Comparison of ENCODE assay signal across 11 mouse cellular contexts in the genomic region with DNA sequence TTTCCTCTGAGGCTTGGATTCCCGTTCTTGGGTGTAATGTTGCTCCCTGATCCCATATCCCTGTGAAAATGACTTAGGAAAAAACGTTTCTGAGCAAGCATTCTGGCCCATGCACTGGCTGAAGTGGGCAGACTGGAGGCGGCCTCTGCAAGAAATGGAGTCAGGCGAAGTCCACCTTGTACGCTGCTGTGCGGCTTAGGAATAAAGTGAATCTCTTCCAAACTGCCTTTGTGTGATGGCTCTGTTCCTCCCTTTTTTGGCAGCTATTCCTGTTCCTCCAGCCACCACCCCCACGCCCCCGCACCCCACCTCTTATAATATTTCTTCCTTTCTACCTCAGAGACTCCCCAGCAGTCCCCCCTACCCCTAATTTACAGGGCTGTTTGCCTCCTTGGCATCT. TPM values are rescaled to one million over a fixed set of nuclear protein-coding genes. Genes with fewer than 3 reads are reported as not detected.
A peak's percentile ranks its signal among the peaks of the same experiment; 100 is the strongest.
DNase-seq lines count a peak whose midpoint lies in the region; ATAC-seq and TF ChIP-seq lines count a peak whose summit lies in the region.
"Had no signal": no experiment of that assay in that cellular context is flagged by ENCODE, and none has a peak within 500 bp of the region (broad histone marks: within the 10 kb centered on the region; RNA-seq: fewer than 3 reads in every experiment).

No protein-coding gene starts in this region.

- ATAC-seq in heart, postnatal 0 days (ENCODE audit: insufficient read depth, low read depth) = no peak
- no peak for ATAC-seq in embryonic facial prominence, embryonic 11.5 days (replicated peaks; ENCODE audit: insufficient number of reproducible peaks, low FRiP score, low TSS enrichment, low read depth)
- ATAC-seq in forebrain, embryonic 15.5 days (replicated peaks) = no peak; the same call in 1 of the 2 replicates
- no peak for ATAC-seq in limb, embryonic 15.5 days (ENCODE audit: insufficient number of reproducible peaks, low FRiP score, low TSS enrichment, low read depth)

- H3K36me3 ChIP-seq in heart, postnatal 0 days (replicated peaks; ENCODE audit: control insufficient read depth, insufficient read depth, low read length) = peaks cover 42% of the 10 kb centered on the region
- H3K36me3 ChIP-seq in embryonic facial prominence, embryonic 11.5 days (replicated peaks; ENCODE audit: control insufficient read depth, insufficient read depth, low read depth, low read length) = no peaks in the 10 kb centered on the region
- H3K36me3 ChIP-seq in forebrain, embryonic 15.5 days = peaks cover 8% of the 10 kb centered on the region
- H3K36me3 ChIP-seq in limb, embryonic 15.5 days = peaks cover 24% of the 10 kb centered on the region

- H3K9ac ChIP-seq in heart, postnatal 0 days (replicated peaks; ENCODE audit: low read depth, low read length) = no peak overlapping the region
- peak overlapping the region; percentile 5 for H3K9ac ChIP-seq in embryonic facial prominence, embryonic 11.5 days (replicated peaks; ENCODE audit: low read length)
- H3K9ac ChIP-seq in forebrain, embryonic 15.5 days (replicated peaks) = peak overlapping the region; percentile 49
- no peak overlapping the region for H3K9ac ChIP-seq in limb, embryonic 15.5 days

- no peak overlapping the region for H3K4me3 ChIP-seq in heart, postnatal 0 days (ENCODE audit: low read depth, low read length)
- no peak overlapping the region for H3K4me3 ChIP-seq in embryonic facial prominence, embryonic 11.5 days (ENCODE audit: low read depth, low read length)
- peak overlapping the region; percentile 27 for H3K4me3 ChIP-seq in forebrain, embryonic 15.5 days
- H3K4me3 ChIP-seq in limb, embryonic 15.5 days = peak overlapping the region; percentile 19; the same call in 1 of the 2 replicates
- H3K4me3 ChIP-seq: gastrocnemius, adult 2 months; myocyte had no signal

- H3K9me3 ChIP-seq in heart, postnatal 0 days (replicated peaks; ENCODE audit: control insufficient read depth, low read length) = no peaks in the 10 kb centered on the region
- no peaks in the 10 kb centered on the region for H3K9me3 ChIP-seq in embryonic facial prominence, embryonic 11.5 days (replicated peaks; ENCODE audit: control insufficient read depth, low read length)
- no peaks in the 10 kb centered on the region for H3K9me3 ChIP-seq in forebrain, embryonic 15.5 days
- H3K9me3 ChIP-seq in limb, embryonic 15.5 days = no peaks in the 10 kb centered on the region

- no peaks in the 10 kb centered on the region for H3K27me3 ChIP-seq in heart, postnatal 0 days (ENCODE audit: control insufficient read depth, insufficient read depth, low read length)
- no peaks in the 10 kb centered on the region for H3K27me3 ChIP-seq in embryonic facial prominence, embryonic 11.5 days (ENCODE audit: control insufficient read depth, insufficient read depth, low read length)
- H3K27me3 ChIP-seq in forebrain, embryonic 15.5 days = no peaks in the 10 kb centered on the region
- no peaks in the 10 kb centered on the region for H3K27me3 ChIP-seq in limb, embryonic 15.5 days

- peak overlapping the region; percentile 34 for H3K4me2 ChIP-seq in heart, postnatal 0 days (ENCODE audit: low read depth, low read length)
- H3K4me2 ChIP-seq in embryonic facial prominence, embryonic 11.5 days (ENCODE audit: low read depth, low read length) = no peak overlapping the region
- H3K4me2 ChIP-seq in forebrain, embryonic 15.5 days (replicated peaks) = peak overlapping the region; percentile 53
- H3K4me2 ChIP-seq in limb, embryonic 15.5 days = peak overlapping the region; percentile 40

- no peak for DNase-seq in heart, postnatal 0 days (ENCODE audit: low spot score)
- no peak for DNase-seq in heart, postnatal 14 days
- no peak for DNase-seq in embryonic facial prominence, embryonic 11.5 days (ENCODE audit: low spot score)
- no peak for DNase-seq in adrenal gland, adult 2 months
- DNase-seq in ovary, postnatal 14 days (ENCODE audit: low spot score) = no peak
- DNase-seq in thymus, adult 18-20 months = no peak
- DNase-seq: gastrocnemius, adult 2 months had no signal

- TF ChIP-seq CTCF in heart, postnatal 0 days (IDR thresholded peaks at IDR 0.05; ENCODE audit: low read depth) = no peak

- intact Hi-C loops in heart, postnatal 14 days (cut with DNase I) = no loop called here

- H3K4me1 ChIP-seq in heart, postnatal 0 days (ENCODE audit: control insufficient read depth, insufficient read depth) = peaks cover 12% of the 10 kb centered on the region
- H3K4me1 ChIP-seq in embryonic facial prominence, embryonic 11.5 days (ENCODE audit: control insufficient read depth, insufficient read depth, low read length) = peaks cover 33% of the 10 kb centered on the region
- H3K4me1 ChIP-seq in forebrain, embryonic 15.5 days = peaks cover 90% of the 10 kb centered on the region
- H3K4me1 ChIP-seq in limb, embryonic 15.5 days = peaks cover 91% of the 10 kb centered on the region

- 60% methylated on average over 8 of the region's 8 CpGs for WGBS in heart, postnatal 0 days
- WGBS in embryonic facial prominence, embryonic 11.5 days = 42% methylated on average over 8 of the region's 8 CpGs
- 15% methylated on average over 8 of the region's 8 CpGs for WGBS in forebrain, embryonic 15.5 days
- WGBS in limb, embryonic 15.5 days = 32% methylated on average over 8 of the region's 8 CpGs

- H3K27ac ChIP-seq in heart, postnatal 0 days (ENCODE audit: low read depth) = no peak overlapping the region
- H3K27ac ChIP-seq in embryonic facial prominence, embryonic 11.5 days (replicated peaks; ENCODE audit: low read depth, low read length) = peak overlapping the region; percentile 90
- H3K27ac ChIP-seq in forebrain, embryonic 15.5 days (replicated peaks) = peak overlapping the region; percentile 96
- H3K27ac ChIP-seq in limb, embryonic 15.5 days = peak overlapping the region; percentile 97

- TF ChIP-seq EP300 in heart, postnatal 0 days (IDR thresholded peaks at IDR 0.05; ENCODE audit: low read depth) = no peak

RNA-seq across cellular contexts. Expression of a gene that starts 10.8 kb away (rescaled TPM):
- total RNA-seq in heart, postnatal 0 days (2014; rRNA removed; ENCODE audit: low replicate concordance) = not detected in 2 replicates
- polyA plus RNA-seq in heart, postnatal 0 days (2015; fragmentation: Nextera tagmentation; extraction: Ambion mirVana) = 0.10 TPM in 1 of 2 replicates, not detected in the other
- not detected for total RNA-seq in heart, postnatal 14 days (2021)
- polyA plus RNA-seq in embryonic facial prominence, embryonic 11.5 days (2014; fragmentation: Nextera tagmentation; extraction: Ambion mirVana) = not detected in 2 replicates
- 0.28 and 0.37 TPM in 2 replicates for polyA plus RNA-seq in forebrain, embryonic 15.5 days (2015; fragmentation: Nextera tagmentation; extraction: Ambion mirVana)
- 0.20 and 0.36 TPM in 2 replicates for polyA plus RNA-seq in limb, embryonic 15.5 days (2015; fragmentation: Nextera tagmentation; extraction: Ambion mirVana)
- not detected for total RNA-seq in adrenal gland, adult 2 months (2021)
- 0.09 and 0.15 TPM in 2 replicates for polyA plus RNA-seq in adrenal gland, adult 2 months (2012; rRNA removed)
- total RNA-seq: gastrocnemius, adult 2 months had no signal

RNA-seq across cellular contexts. Expression of a gene that starts 27.1 kb away (rescaled TPM):
- 109 and 117 TPM in 2 replicates for total RNA-seq in heart, postnatal 0 days (2014; rRNA removed; ENCODE audit: low replicate concordance)
- 124 TPM in 2 replicates for polyA plus RNA-seq in heart, postnatal 0 days (2015; fragmentation: Nextera tagmentation; extraction: Ambion mirVana)
- total RNA-seq in heart, postnatal 14 days (2021) = 10 to 100 TPM; 58.9 to 63.6 TPM
- polyA plus RNA-seq in embryonic facial prominence, embryonic 11.5 days (2014; fragmentation: Nextera tagmentation; extraction: Ambion mirVana) = 327 and 331 TPM in 2 replicates
- 215 and 220 TPM in 2 replicates for polyA plus RNA-seq in forebrain, embryonic 15.5 days (2015; fragmentation: Nextera tagmentation; extraction: Ambion mirVana)
- polyA plus RNA-seq in limb, embryonic 15.5 days (2015; fragmentation: Nextera tagmentation; extraction: Ambion mirVana) = 270 and 286 TPM in 2 replicates
- 100 to 1,000 TPM; 146 to 152 TPM for total RNA-seq in adrenal gland, adult 2 months (2021)
- 51.3 and 59.7 TPM in 2 replicates for polyA plus RNA-seq in adrenal gland, adult 2 months (2012; rRNA removed)

RNA-seq across cellular contexts. Expression of a gene that starts 40.2 kb away (rescaled TPM):
- 5.4 and 7.9 TPM in 2 replicates for total RNA-seq in heart, postnatal 0 days (2014; rRNA removed; ENCODE audit: low replicate concordance)
- polyA plus RNA-seq in heart, postnatal 0 days (2015; fragmentation: Nextera tagmentation; extraction: Ambion mirVana) = 4.5 and 5.5 TPM in 2 replicates
- 10 to 100 TPM; 16.6 to 18.4 TPM for total RNA-seq in heart, postnatal 14 days (2021)
- 12.2 and 16.6 TPM in 2 replicates for polyA plus RNA-seq in embryonic facial prominence, embryonic 11.5 days (2014; fragmentation: Nextera tagmentation; extraction: Ambion mirVana)
- polyA plus RNA-seq in forebrain, embryonic 15.5 days (2015; fragmentation: Nextera tagmentation; extraction: Ambion mirVana) = 12.7 and 13.0 TPM in 2 replicates
- polyA plus RNA-seq in limb, embryonic 15.5 days (2015; fragmentation: Nextera tagmentation; extraction: Ambion mirVana) = 17.1 and 19.4 TPM in 2 replicates
- 10 to 100 TPM; 10.1 to 18.3 TPM for total RNA-seq in adrenal gland, adult 2 months (2021)
- polyA plus RNA-seq in adrenal gland, adult 2 months (2012; rRNA removed) = 16.7 and 17.1 TPM in 2 replicates

RNA-seq across cellular contexts. Expression of a gene that starts 41.4 kb away (rescaled TPM):
- total RNA-seq in heart, postnatal 0 days (2014; rRNA removed; ENCODE audit: low replicate concordance) = 1.9 and 2.5 TPM in 2 replicates
- 0.93 and 1.2 TPM in 2 replicates for polyA plus RNA-seq in heart, postnatal 0 days (2015; fragmentation: Nextera tagmentation; extraction: Ambion mirVana)
- total RNA-seq in heart, postnatal 14 days (2021) = under 1 TPM; 0.60 to 0.83 TPM
- polyA plus RNA-seq in embryonic facial prominence, embryonic 11.5 days (2014; fragmentation: Nextera tagmentation; extraction: Ambion mirVana) = 5.4 and 8.0 TPM in 2 replicates
- 0.38 and 0.63 TPM in 2 replicates for polyA plus RNA-seq in forebrain, embryonic 15.5 days (2015; fragmentation: Nextera tagmentation; extraction: Ambion mirVana)
- polyA plus RNA-seq in limb, embryonic 15.5 days (2015; fragmentation: Nextera tagmentation; extraction: Ambion mirVana) = 1.5 and 2.2 TPM in 2 replicates
- total RNA-seq in adrenal gland, adult 2 months (2021) = under 1 TPM; 0.21 to 0.95 TPM
- polyA plus RNA-seq in adrenal gland, adult 2 months (2012; rRNA removed) = 0.38 and 0.83 TPM in 2 replicates
- total RNA-seq: gastrocnemius, adult 2 months; left cerebral cortex, adult 8-10 months had no signal

RNA-seq across cellular contexts. Expression of a gene that starts 59.4 kb away (rescaled TPM):
- 37.0 and 88.5 TPM in 2 replicates for total RNA-seq in heart, postnatal 0 days (2014; rRNA removed; ENCODE audit: low replicate concordance)
- 260 and 284 TPM in 2 replicates for polyA plus RNA-seq in heart, postnatal 0 days (2015; fragmentation: Nextera tagmentation; extraction: Ambion mirVana)
- 100 to 1,000 TPM; 174 to 180 TPM for total RNA-seq in heart, postnatal 14 days (2021)
- 1,361 and 1,483 TPM in 2 replicates for polyA plus RNA-seq in embryonic facial prominence, embryonic 11.5 days (2014; fragmentation: Nextera tagmentation; extraction: Ambion mirVana)
- 995 and 1,028 TPM in 2 replicates for polyA plus RNA-seq in forebrain, embryonic 15.5 days (2015; fragmentation: Nextera tagmentation; extraction: Ambion mirVana)
- 593 and 673 TPM in 2 replicates for polyA plus RNA-seq in limb, embryonic 15.5 days (2015; fragmentation: Nextera tagmentation; extraction: Ambion mirVana)
- total RNA-seq in adrenal gland, adult 2 months (2021) = 100 to 1,000 TPM; 140 to 208 TPM
- 8.1 TPM in 2 replicates for polyA plus RNA-seq in adrenal gland, adult 2 months (2012; rRNA removed)

Comparison
In these comparisons a context has a peak if more than half of its experiments do, and no peak if none do; other contexts are left out.
1. H3K4me3 ChIP-seq: peak in forebrain, embryonic 15.5 days (single experiment) and limb, embryonic 15.5 days (single experiment); none in heart, postnatal 0 days (single experiment) and embryonic facial prominence, embryonic 11.5 days (single experiment).
2. H3K9ac ChIP-seq: peak in embryonic facial prominence, embryonic 11.5 days (single experiment) and forebrain, embryonic 15.5 days (single experiment); none in heart, postnatal 0 days (single experiment) and limb, embryonic 15.5 days (single experiment).